Mouse (Mus musculus) liver, embryonic 15.5 days (tissue): ENCODE data around the gene Apobec4. TPM values are rescaled to one million over a fixed set of nuclear protein-coding genes. Genes with fewer than 3 reads are reported as not detected.

Source experiments
- ATAC-seq: fragments of 200-750 bp; cut with Nextera tagmentation; 2 replicates; pipeline ENCODE4 v1.8.0; 2017; ENCODE audit warnings: moderate number of reproducible peaks, mild to moderate bottlenecking, moderate library complexity; ENCODE audit not compliant: insufficient read depth
- H3K27ac ChIP-seq: fragments of 300-500 bp; sonication (generic); replicated peaks from 2 replicates; pipeline ENCODE4 v1.5.1; 2015; ENCODE audit warnings: mild to moderate bottlenecking, inconsistent platforms
- H3K27me3 ChIP-seq: fragments of 300-500 bp; sonication (generic); 2 replicates; pipeline ENCODE4 v1.6.1; 2015; ENCODE audit warnings: mild to moderate bottlenecking, inconsistent platforms
- H3K36me3 ChIP-seq: fragments of 300-500 bp; sonication (generic); replicated peaks from 2 replicates; pipeline ENCODE4 v1.6.1; 2015; ENCODE audit warnings: moderate library complexity, mild to moderate bottlenecking, inconsistent platforms
- H3K4me1 ChIP-seq: fragments of 300-500 bp; sonication (generic); replicated peaks from 2 replicates; pipeline ENCODE4 v1.6.1; 2015; ENCODE audit warnings: inconsistent platforms
- H3K4me2 ChIP-seq: fragments of 300-500 bp; sonication (generic); 2 replicates; pipeline ENCODE4 v1.6.1; 2015; ENCODE audit warnings: moderate library complexity, mild to moderate bottlenecking, inconsistent platforms
- H3K4me3 ChIP-seq: fragments of 300-500 bp; sonication (generic); replicated peaks from 2 replicates; pipeline ENCODE4 v1.5.1; 2015; ENCODE audit warnings: mild to moderate bottlenecking, inconsistent platforms
- H3K9ac ChIP-seq: fragments of 300-500 bp; sonication (generic); 2 replicates; pipeline ENCODE4 v1.6.1; 2015; ENCODE audit warnings: moderate library complexity, mild to moderate bottlenecking, inconsistent platforms
- H3K9me3 ChIP-seq: fragments of 300-500 bp; sonication (generic); replicated peaks from 2 replicates; pipeline ENCODE4 v1.6.1; 2016; ENCODE audit warnings: inconsistent platforms
- WGBS: fragments of 180-500 bp; shearing (Covaris S2); methylation state at CpG from one replicate; pipeline ENCODE4 v1.1.7; 2015; ENCODE audit warnings: mixed read lengths; ENCODE audit not compliant: insufficient replicate concordance; 5-methylcytosine and 5-hydroxymethylcytosine counted together
- polyA plus RNA-seq: library from polyadenylated mRNA; unstranded; fragments of >200 nt; fragmentation: Nextera tagmentation; extraction: Ambion mirVana; gene quantifications from 2 replicates; pipeline ENCODE4 v1.2.1, GENCODE M21; 2015

The Apobec4 gene
- polyA plus RNA-seq, 1 experiment from 2014 or later = not detected

DNA sequence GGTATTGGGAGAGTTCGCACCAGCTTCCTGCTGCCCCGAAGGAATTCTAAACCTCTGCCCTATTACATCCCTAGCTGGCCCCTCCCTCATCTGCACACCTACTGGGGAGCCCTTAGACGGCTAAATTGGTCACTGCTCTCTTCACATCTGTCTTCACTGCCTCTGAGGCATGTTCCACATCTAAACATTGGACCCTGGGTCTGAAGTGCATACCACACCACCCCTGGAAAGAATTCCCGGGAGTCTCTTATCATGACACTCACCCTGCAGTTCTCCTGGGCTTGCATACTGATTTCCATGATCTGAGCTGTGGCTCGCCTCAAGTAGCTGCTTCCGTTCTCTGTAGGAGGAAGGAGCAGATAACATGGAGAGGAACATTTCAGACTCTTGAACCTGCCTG, 40.5 kb downstream of the Apobec4 start:
- H3K9ac ChIP-seq = no peak overlapping the region
- no peaks in the 10 kb centered on the region for H3K36me3 ChIP-seq
- H3K27me3 ChIP-seq = no peaks in the 10 kb centered on the region
- peaks cover 17% of the 10 kb centered on the region for H3K4me1 ChIP-seq
- no peaks in the 10 kb centered on the region for H3K9me3 ChIP-seq
- no peak overlapping the region for H3K4me3 ChIP-seq
- H3K4me2 ChIP-seq = no peak overlapping the region
- no peak for ATAC-seq
- no peak overlapping the region for H3K27ac ChIP-seq
- 12% methylated on average over 6 of the region's 6 CpGs for WGBS

DNA sequence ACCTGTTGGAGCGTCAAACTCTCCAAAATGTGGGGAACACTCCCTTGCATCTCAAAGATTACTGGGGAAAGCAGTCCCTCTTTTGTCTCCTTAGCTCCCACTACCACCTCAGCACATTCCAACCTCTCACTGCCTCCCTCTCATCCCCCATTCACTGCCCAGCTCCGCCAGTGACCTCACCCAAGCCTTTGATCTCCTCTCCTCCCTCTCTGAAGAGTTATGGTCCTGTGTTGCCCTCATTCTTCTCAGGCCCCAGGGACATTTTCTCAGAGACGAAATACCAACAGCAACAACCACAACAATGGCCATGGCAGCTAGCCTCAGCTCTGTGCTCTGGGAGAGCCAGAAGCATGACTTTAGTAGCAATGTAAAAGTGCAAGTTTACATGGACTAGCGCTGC, 40.9 kb downstream of the Apobec4 start:
- 48% methylated on average over 4 of the region's 4 CpGs for WGBS
- no peak for ATAC-seq
- Histone ChIP-seq H3K27me3 (no peaks in the 10 kb centered on the region), H3K9ac (no peak overlapping the region), H3K27ac (no peak overlapping the region), H3K9me3 (no peaks in the 10 kb centered on the region), H3K36me3 (no peaks in the 10 kb centered on the region), H3K4me1 (peaks cover 21% of the 10 kb centered on the region), H3K4me2 (no peak overlapping the region), H3K4me3 (no peak overlapping the region)

DNA sequence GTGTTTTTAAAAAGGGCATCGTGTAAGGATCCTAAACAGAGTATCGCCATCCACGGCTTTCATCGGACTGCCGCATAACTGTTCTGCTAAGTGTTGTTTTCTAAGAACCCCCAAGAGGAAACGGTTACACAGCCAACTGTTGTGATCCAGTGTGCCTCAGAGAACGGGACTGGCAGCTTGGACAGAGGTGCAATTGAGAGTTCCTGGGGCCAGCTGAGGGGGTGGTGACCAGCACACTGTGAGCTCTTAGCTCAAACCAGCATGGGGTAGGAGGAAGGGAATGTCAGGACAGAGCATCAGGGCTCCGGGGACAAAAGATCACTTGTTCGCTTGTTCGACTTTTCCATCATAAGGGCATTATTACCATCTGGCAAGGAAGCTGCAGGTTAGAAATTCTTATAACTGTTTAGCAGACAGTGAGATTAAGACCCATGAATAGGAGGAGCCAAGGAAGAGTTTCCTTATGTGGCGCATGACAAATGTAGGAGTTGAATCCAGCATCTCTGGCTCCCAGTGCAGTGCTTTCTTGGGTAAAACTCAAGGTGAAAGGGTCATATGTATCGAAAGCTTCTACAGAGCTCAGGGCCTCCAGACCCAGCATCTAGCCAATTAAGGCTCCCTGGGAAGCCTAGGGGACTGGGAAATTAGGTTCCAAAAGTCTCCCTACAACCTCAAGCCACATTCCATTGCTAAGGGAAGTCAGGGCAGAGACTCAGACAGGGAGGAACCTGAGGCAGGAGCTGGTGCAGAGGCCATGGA, 42.6 kb downstream of the Apobec4 start:
- no peak overlapping the region for H3K9ac ChIP-seq
- H3K27ac ChIP-seq = no peak overlapping the region
- no peaks in the 10 kb centered on the region for H3K27me3 ChIP-seq
- WGBS = 68% methylated on average over 12 of the region's 12 CpGs
- H3K36me3 ChIP-seq = no peaks in the 10 kb centered on the region
- no peak overlapping the region for H3K4me2 ChIP-seq
- no peaks in the 10 kb centered on the region for H3K9me3 ChIP-seq
- no peak for ATAC-seq
- H3K4me3 ChIP-seq = no peak overlapping the region
- peaks cover 29% of the 10 kb centered on the region for H3K4me1 ChIP-seq

DNA sequence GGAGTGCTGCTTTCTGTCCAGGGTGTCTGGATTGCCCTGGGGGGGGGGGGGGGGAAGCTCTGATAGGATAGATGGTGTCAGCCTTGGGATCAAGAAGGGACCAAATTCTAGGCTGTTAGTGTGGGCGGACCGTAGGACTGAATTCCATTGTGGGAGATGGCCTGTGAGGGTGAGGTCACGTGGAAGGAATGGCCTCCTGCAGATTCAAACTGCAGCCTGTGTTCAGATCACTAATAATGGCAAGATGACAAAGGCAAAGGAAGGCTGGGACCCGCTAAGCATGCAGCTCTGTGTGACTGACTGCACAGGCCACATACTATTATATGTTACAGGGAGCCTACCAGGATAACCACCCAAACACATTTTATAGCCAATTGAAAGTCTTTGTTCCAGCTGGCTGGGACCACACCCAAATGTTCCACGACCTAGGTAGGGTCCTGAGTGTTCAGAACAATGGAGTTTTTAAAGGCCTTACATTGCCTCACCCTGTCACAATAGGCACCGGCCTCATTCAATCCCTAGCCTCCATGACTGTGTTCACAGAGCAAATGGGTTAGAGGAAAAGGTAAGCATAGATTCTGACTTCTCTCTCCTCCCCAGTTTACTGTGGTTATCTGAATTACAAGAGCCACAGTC, 43.3 kb downstream of the Apobec4 start:
- no peaks in the 10 kb centered on the region for H3K9me3 ChIP-seq
- no peak overlapping the region for H3K9ac ChIP-seq
- H3K36me3 ChIP-seq = no peaks in the 10 kb centered on the region
- H3K4me3 ChIP-seq = no peak overlapping the region
- H3K4me2 ChIP-seq = no peak overlapping the region
- peaks cover 30% of the 10 kb centered on the region for H3K4me1 ChIP-seq
- no peak overlapping the region for H3K27ac ChIP-seq
- WGBS = 62% methylated on average over 6 of the region's 6 CpGs
- ATAC-seq = no peak
- no peaks in the 10 kb centered on the region for H3K27me3 ChIP-seq

DNA sequence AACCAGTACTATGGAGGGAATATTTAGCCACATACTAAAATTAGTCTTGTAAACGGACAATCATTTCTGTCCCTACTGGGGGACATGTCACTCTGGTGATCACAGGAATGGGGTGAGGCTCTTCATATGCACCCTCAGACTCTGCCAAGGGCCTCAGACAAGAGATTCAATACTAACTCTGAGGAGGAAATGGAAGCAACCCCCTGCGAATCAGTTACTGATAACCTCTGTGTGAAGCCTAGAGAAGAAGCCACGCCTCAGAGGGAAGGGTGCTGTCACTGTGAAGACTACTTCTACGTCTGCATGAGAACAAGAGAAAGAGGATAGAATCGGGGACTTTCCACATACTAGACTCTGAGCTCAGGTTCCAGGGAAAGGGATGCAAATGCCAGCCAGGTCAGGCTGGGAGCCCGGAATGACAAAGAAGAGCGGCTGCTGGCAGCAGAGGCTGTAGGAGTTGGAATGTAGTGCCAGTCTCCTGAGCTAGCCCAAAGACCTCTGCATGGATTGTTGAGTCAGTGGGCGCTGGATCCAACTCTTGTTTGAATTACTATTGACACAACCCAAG, 45.4 kb downstream of the Apobec4 start:
- H3K4me2 ChIP-seq = no peak overlapping the region
- no peak for ATAC-seq

DNA sequence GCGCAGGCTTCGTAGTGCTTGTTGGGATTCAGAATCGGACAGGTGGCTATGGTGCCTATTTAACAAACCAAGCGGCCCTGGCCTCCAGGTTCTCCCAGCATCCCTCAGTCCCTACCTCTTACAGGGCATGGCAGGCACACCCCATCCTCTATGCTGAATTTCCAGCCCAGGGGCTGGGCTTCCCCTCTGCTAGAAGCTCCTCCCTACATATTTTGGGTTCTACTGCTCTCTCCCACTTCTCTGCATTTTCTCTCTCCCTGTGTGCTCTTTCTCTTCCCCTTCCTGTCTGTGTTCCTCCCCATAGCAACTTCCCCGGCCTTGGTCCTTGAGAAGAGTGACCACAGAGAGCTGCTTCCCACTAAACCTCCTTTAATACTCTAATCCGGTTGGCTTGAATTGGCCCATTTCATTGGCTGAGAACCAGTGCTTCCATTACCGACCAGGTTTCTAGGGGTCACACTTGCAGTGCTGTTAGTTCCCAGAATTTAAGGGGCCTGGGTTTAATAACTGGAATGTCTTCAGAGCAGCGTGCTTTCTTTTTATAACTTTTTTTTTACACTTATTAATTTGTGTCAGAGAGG, 46.4 kb downstream of the Apobec4 start:
- H3K4me2 ChIP-seq = no peak overlapping the region
- 65% methylated on average over 8 of the region's 8 CpGs for WGBS
- no peaks in the 10 kb centered on the region for H3K36me3 ChIP-seq
- H3K4me3 ChIP-seq = no peak overlapping the region
- no peaks in the 10 kb centered on the region for H3K9me3 ChIP-seq
- no peaks in the 10 kb centered on the region for H3K27me3 ChIP-seq
- H3K9ac ChIP-seq = no peak overlapping the region
- no peak for ATAC-seq
- H3K4me1 ChIP-seq = peaks cover 27% of the 10 kb centered on the region
- no peak overlapping the region for H3K27ac ChIP-seq

More for the DNA sequence above, 45.4 kb downstream of the Apobec4 start:
- 35% methylated on average over 8 of the region's 8 CpGs for WGBS
- no peaks in the 10 kb centered on the region for H3K36me3 ChIP-seq
- H3K9me3 ChIP-seq = no peaks in the 10 kb centered on the region
- no peak overlapping the region for H3K27ac ChIP-seq
- no peaks in the 10 kb centered on the region for H3K27me3 ChIP-seq
- H3K9ac ChIP-seq = no peak overlapping the region
- H3K4me3 ChIP-seq = no peak overlapping the region
- H3K4me1 ChIP-seq = peaks cover 33% of the 10 kb centered on the region

DNA sequence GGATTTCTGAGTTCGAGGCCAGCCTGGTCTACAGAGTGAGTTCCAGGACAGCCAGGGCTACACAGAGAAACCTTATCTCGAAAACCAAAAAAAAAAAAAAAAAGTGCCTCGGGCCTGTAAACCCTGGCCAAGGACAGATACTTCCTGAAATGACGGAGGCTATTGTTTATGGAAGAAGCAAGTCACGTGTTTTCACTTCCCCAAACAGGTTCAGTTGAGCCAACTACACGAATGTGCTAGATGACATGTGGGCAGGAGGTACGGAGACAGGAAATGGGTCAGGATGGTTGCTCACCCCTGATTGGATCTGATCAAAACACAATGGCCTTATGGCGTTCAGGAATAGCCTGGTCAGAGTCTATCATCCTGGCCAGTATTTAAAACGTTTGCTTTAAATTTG, 47.8 kb downstream of the Apobec4 start:
- H3K4me3 ChIP-seq = no peak overlapping the region
- 0 out of 2 replicates have a peak overlapping the region, but pooled peaks have one; percentile 6 for H3K27ac ChIP-seq
- ATAC-seq = peak; percentile 30; the same call in 1 of the 2 replicates
- no peak overlapping the region for H3K4me2 ChIP-seq
- H3K4me1 ChIP-seq = peaks cover 27% of the 10 kb centered on the region
- no peak overlapping the region for H3K9ac ChIP-seq
- no peaks in the 10 kb centered on the region for H3K9me3 ChIP-seq
- 17% methylated on average over 9 of the region's 9 CpGs for WGBS
- H3K27me3 ChIP-seq = no peaks in the 10 kb centered on the region
- no peaks in the 10 kb centered on the region for H3K36me3 ChIP-seq

DNA sequence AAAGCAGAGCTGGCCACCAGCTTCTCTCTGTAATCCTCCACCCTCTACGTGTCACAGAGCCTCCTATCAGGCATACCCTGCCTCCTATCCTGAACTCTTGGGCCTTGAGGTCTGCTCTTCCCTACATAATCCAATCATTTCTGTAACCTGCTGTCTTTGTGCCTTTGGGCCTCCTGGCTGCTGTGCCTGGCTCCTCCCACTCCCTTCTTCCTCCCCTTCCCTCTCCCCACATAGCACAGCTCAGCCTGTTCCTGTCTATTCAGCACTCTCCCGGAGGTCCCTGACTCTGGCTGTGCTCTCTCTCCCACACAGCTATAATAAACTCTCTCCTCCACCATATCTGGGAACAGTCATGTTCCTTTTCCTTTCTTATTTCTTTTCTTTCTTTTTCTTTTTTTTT, 49.5 kb downstream of the Apobec4 start, which contains the start of gene Ncf2:
Ncf2 (plus strand) TSS at position 298 of the 400 bp plus-strand sequence.
- WGBS = 12% methylated on average over 2 of the region's 2 CpGs

DNA sequence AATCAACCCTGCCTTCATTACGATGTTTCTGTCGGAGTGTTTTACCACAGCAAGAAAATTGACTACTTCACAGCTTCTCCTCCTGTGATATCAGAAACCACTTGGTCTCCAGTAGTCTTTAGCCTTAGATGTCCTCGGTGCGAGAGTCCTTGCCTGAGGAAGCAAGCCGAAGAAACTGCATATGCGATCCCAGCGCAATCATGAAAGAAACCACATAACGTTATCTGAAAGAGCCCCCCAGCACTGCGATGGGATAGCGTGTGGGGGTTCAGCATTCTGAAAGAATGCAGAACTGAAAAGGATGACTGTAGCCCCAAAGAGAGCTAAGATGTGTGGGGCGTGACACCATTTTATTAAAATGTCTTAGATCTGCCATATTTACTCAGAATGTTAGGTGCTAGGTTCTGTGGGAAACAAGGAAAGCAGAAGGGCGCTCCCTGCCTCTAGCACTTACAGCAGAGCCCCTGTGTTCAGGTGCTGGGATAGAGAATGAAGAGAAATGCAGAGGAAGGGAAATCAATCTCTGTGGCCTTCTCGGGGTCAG, 50.4 kb downstream of the Apobec4 start:
- Histone ChIP-seq H3K9ac (no peak overlapping the region), H3K4me2 (no peak overlapping the region), H3K4me1 (peaks cover 25% of the 10 kb centered on the region), H3K27ac (no peak overlapping the region), H3K36me3 (no peaks in the 10 kb centered on the region), H3K27me3 (no peaks in the 10 kb centered on the region), H3K4me3 (no peak overlapping the region), H3K9me3 (no peaks in the 10 kb centered on the region)
- WGBS = 62% methylated on average over 13 of the region's 13 CpGs
- ATAC-seq = no peak

More for the DNA sequence above, 49.5 kb downstream of the Apobec4 start, which contains the start of gene Ncf2:
- no peak within 1 kb of the TSS for H3K4me3 ChIP-seq
- H3K27ac ChIP-seq = no peak within 1 kb of the TSS
- H3K4me2 ChIP-seq = no peak within 1 kb of the TSS
- no peak for ATAC-seq
- H3K4me1 ChIP-seq = peaks cover 29% of the 10 kb centered on the region
- H3K27me3 ChIP-seq = no peaks in the 10 kb centered on the region
- H3K36me3 ChIP-seq = no peaks in the 10 kb centered on the region
- H3K9ac ChIP-seq = no peak within 1 kb of the TSS
- no peaks in the 10 kb centered on the region for H3K9me3 ChIP-seq

DNA sequence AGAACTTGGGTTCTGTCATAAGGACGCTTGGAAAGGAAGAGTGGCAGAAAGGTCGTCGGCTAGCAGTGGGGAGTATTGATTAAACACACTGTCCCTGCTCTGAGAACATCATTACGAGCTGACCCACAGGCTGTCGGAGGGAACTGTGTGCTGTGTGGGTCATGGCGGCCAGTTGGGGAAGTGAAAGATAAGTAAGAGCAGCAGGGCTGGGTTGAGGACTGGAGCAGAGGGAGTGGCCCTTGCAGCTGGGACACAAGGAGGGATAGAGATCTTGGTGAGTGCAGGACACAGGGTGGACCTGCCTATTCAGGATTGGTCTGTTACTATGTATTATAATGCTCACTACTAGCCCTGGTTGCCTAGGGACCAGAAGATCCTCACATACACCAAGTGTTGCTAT, 54.6 kb downstream of the Apobec4 start:
- WGBS = 40% methylated on average over 6 of the region's 6 CpGs
- Histone ChIP-seq H3K4me3 (no peak overlapping the region), H3K9ac (no peak overlapping the region), H3K36me3 (no peaks in the 10 kb centered on the region), H3K4me1 (peaks cover 7% of the 10 kb centered on the region; the same call in 1 of the 2 replicates), H3K4me2 (no peak overlapping the region), H3K9me3 (no peaks in the 10 kb centered on the region), H3K27ac (no peak overlapping the region), H3K27me3 (no peaks in the 10 kb centered on the region)
- no peak for ATAC-seq
